Mouse (Mus musculus) c-Kit-positive CD71-positive TER-119-positive erythroid progenitor cells, embryonic 14.5 days (primary cell): Measurements from ENCODE around the gene Tspo.

Experiments used
- DNase-seq: peaks from one replicate; pipeline ENCODE4 v3.0.0-alpha.2; 2013; ENCODE audit warnings: low spot score

Tspo gene

GRCm38 (mm10) chr15:83546029-83546428 is 17.4 kb upstream of the Tspo start:
- DNase-seq = no peak

- no peak for DNase-seq
These were observed 16.2 kb upstream of the Tspo start for GRCm38 (mm10) chr15:83547144-83547543.

GRCm38 (mm10) chr15:83550137-83550536 is 13.3 kb upstream of the Tspo start:
- no peak for DNase-seq

- DNase-seq = no peak
These were observed 9.6 kb upstream of the Tspo start for GRCm38 (mm10) chr15:83553831-83554230.

GRCm38 (mm10) chr15:83555161-83555974 is 8.0 kb upstream of the Tspo start:
- peak; percentile 85 for DNase-seq

GRCm38 (mm10) chr15:83560941-83561477 is 2.4 kb upstream of the Tspo start:
- no peak for DNase-seq

- peak; percentile 67 for DNase-seq
These were observed 644 bp upstream of the Tspo start for GRCm38 (mm10) chr15:83562626-83563270.

- peak; percentile 54 for DNase-seq
These were observed 662 bp downstream of the Tspo start for GRCm38 (mm10) chr15:83563857-83564651.

GRCm38 (mm10) chr15:83565434-83565833 is 2.0 kb downstream of the Tspo start:
- peak; percentile 71 for DNase-seq

GRCm38 (mm10) chr15:83566006-83566405 is 2.6 kb downstream of the Tspo start:
- DNase-seq = no peak

- DNase-seq = no peak
These were observed 4.3 kb downstream of the Tspo start for GRCm38 (mm10) chr15:83567728-83568127.

- DNase-seq = no peak
These were observed 5.2 kb downstream of the Tspo start for GRCm38 (mm10) chr15:83568544-83568943.

GRCm38 (mm10) chr15:83569682-83570081 is 6.3 kb downstream of the Tspo start:
- DNase-seq = no peak

- DNase-seq = no peak
These were observed 7.2 kb downstream of the Tspo start for GRCm38 (mm10) chr15:83570641-83571040.

GRCm38 (mm10) chr15:83571636-83572035 is 8.2 kb downstream of the Tspo start:
- no peak for DNase-seq

- no peak for DNase-seq
These were observed 8.7 kb downstream of the Tspo start for GRCm38 (mm10) chr15:83572132-83572531.

- no peak for DNase-seq
These were observed 10.2 kb downstream of the Tspo start for GRCm38 (mm10) chr15:83573606-83574005.

GRCm38 (mm10) chr15:83574731-83575351 is 11.4 kb downstream of the Tspo start:
- no peak for DNase-seq

- DNase-seq = no peak
These were observed 12.2 kb downstream of the Tspo start for GRCm38 (mm10) chr15:83575543-83575942.

- no peak for DNase-seq
These were observed 13.3 kb downstream of the Tspo start for GRCm38 (mm10) chr15:83576651-83577050.

- DNase-seq = no peak
These were observed 19.5 kb downstream of the Tspo start for GRCm38 (mm10) chr15:83582931-83583330.
